Mouse (Mus musculus) c-Kit-positive CD71-positive TER-119-positive erythroid progenitor cells, embryonic 14.5 days (primary cell): ENCODE results near the gene Adap1.
A peak's percentile ranks its signal among the peaks of the same experiment; 100 is the strongest.

Experiments
- DNase-seq: peaks from one replicate; pipeline ENCODE4 v3.0.0-alpha.2; 2013; ENCODE audit warnings: low spot score

Adap1 gene

DNA sequence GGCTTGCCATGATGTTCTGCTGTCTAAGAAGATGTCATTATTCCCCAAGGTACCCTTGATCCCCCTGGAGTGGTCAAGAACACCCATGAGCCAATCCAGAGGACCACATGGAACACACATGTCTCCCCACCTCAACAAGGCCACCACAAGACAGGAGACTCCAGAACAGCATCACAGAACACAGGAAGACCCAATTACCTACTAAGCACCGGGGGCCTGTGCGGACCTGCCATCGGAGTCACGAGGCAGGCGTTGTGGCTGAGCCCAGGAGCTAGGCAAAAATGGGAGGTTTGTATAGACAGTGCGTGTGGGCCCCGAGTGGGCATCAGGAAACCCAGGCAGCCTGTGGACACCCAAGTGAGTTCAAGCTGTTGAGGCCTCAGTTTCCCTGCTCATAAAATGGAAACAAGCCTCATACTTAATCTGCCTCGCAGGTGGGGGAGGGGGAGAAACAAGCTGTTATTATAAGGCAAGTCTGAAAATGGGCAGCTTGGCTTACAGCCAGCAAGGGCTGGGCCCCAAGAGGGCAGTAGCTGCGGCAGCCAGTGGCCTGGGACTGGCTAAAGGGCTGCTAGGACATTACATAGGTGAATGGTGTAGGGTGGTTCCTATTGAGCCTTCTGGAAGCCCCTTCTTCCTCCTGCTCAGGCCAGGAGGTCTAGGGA is 2.0 kb downstream of the Adap1 start:
- no peak for DNase-seq

DNA sequence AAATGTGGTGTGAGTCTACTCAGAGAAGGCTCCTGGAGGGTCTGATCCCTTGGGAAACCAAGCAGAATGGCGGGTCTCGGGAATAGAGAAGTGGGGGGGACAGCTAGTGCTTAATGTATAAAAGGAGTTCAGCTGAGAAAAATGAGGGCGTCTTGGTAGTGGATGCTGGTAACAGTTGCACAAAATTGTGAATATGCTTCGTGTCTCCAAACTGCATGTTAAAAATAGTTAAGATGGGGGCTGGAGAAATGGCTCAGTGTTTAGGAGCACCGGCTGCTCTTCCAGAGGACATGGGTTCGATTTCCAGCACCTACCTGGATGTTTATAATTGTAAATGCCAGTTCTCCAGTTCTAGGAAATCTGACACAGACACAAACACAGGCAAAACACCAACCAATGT is 4.1 kb downstream of the Adap1 start:
- DNase-seq = no peak

DNA sequence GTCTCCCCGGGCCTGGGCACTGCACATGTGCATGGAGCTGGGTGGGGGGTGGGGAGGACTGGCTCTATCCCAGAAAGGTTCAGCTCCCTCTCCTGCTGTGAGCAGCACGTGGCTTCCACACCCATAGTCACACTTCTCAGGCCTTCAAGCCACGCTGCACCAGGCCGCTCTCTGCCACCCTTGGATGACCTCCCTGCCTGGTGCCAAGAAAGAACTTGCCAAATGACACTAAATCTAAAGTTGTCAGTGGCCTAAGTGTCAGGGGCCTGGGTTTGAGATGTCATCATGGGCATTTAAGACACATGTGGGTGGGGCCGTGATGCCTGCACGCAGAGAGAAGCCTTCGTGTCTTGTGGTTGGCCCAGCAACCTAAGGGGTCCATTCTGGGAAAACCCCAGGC is 5.0 kb downstream of the Adap1 start:
- DNase-seq = no peak

- no peak for DNase-seq
Observed at GRCm38 (mm10) chr5:139317751-139318504, 7.5 kb downstream of the Adap1 start.

GRCm38 (mm10) chr5:139316982-139317675 is 8.3 kb downstream of the Adap1 start:
- no peak for DNase-seq

DNA sequence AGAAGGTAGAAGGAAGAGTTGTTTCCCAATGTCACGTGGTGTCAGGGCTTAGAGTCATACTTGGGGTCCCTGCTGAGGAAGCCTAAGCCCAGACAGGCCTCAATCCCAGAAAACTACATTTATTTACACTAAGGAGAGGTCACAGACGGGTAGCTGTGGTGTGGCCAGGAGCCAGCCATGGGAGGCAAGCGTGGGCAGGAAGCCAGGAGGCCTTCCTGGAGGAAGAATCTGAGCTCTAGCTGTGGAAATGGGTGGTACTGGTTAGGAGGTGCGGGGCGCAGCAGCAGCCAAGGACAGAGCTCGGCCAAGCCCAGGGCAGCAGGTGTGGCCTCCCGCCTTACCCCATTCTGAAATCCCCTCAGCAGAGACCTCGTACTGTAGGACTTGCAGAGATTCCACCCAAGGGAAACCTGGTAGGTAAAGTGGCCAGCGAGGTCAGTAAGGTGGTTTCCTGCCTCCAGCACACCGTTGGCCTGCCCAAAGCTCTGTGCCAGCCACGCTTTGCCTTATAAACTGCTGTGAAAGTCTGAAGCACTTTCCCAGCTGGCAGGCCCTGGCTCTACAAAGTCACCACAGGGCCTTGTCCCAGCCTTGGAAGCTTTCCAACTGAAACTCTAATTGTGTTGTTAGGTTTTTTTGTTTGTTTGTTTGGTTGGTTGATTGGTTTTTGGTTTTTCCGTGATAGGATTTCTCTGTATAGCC is 10.3 kb downstream of the Adap1 start:
- no peak for DNase-seq

DNA sequence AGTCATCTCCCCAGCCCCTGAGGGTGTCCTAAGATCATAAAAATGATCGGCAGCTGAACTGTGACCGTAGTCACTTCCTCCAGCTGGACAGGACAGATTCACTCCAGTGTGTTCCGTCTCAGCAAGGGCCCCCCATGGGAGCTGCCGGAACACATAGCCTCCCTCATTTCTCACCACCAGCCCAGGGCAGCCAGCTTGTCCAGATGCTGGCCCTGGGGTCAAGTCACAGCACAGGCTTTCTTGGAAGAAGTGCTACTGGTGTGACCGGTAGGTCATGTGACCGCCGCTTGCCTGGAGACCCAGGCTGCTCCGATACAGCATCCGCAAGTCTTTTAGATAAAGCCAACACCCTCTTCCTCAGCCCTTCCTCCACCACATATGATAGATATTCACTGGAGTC is 11.9 kb downstream of the Adap1 start:
- no peak for DNase-seq

- DNase-seq = no peak
Observed at GRCm38 (mm10) chr5:139311822-139312221, 13.6 kb downstream of the Adap1 start.

DNA sequence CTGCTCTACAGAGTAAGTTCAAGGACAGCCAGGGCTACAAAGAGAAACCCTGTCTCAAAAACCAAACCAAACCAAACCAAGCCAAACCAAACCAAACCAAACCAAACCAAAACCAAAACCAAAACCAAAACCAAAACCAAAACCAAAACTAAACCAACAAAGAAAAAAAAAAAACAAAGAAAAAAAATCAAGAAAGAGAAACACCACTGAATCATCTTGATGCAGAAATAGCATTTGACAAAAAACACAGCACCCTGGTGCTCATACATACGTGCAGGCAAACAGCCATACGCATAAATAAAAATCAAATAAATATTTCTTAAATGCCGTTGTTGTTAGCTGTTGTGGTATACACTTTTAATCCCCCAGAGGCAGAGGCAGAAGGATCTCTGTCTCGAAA is 14.9 kb downstream of the Adap1 start:
- no peak for DNase-seq

GRCm38 (mm10) chr5:139309946-139310345 is 15.5 kb downstream of the Adap1 start:
- DNase-seq = no peak

- no peak for DNase-seq
Observed at GRCm38 (mm10) chr5:139303646-139304061, 21.8 kb downstream of the Adap1 start.

DNA sequence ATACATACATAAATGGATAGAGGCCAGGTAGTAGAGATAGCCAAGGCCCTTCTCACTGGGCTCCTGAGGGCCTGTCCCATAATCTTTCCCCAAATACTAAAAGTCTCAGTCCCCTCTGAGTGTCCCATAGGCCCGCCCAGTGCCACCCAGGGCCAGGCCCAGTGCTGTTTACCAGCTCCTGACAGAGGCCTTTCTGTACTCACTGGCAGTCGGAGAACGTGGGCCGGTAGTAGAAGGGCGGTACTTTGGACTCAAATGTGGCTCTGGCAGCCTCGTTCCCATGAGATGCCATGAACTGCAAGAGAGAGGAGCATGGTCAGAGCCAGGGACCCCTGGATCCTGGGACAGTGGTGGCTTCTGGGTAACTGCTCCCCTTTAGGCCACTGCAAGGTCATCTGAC is 23.3 kb downstream of the Adap1 start:
- no peak for DNase-seq

GRCm38 (mm10) chr5:139297745-139298144 is 27.7 kb downstream of the Adap1 start:
- DNase-seq = no peak

- no peak for DNase-seq
Observed at GRCm38 (mm10) chr5:139297092-139297491, 28.3 kb downstream of the Adap1 start.

GRCm38 (mm10) chr5:139294089-139294488 is 31.3 kb downstream of the Adap1 start:
- no peak for DNase-seq

DNA sequence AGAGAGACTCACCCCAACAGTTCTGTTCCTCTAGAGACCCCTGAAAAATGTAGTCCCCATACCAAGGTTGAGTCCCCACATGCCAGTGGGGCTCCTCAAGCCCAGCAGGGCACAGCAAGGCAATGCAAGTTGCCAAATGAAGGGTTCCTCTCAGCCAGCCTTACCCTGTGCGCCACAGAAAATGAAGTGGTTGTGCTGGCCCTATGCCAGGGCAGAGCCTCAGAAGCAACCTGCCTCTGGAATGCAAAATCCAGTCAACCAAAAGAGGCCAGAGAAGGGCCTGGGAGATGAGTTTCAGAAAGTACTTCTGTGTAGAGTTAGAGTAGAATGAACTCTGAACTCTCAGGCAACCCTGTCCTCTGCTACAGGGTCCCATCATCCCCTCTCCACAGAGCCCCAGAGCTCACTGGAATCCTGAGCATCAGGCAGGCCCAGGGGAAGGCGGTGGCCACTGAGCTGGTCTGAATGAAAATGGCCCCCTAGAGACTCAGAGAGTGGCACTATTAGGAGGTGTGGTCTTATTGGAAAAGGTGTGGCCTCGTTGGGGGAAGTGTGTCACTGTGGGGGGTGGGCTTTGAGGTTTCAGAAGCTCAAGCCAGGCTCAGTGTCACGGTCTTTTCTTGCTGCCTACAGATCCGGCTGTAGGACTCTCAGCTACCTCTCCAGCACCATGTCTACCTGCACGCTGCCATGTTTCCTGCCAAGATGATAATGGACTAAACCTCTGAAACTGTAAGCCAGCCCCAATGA is 33.4 kb downstream of the Adap1 start:
- no peak for DNase-seq

DNA sequence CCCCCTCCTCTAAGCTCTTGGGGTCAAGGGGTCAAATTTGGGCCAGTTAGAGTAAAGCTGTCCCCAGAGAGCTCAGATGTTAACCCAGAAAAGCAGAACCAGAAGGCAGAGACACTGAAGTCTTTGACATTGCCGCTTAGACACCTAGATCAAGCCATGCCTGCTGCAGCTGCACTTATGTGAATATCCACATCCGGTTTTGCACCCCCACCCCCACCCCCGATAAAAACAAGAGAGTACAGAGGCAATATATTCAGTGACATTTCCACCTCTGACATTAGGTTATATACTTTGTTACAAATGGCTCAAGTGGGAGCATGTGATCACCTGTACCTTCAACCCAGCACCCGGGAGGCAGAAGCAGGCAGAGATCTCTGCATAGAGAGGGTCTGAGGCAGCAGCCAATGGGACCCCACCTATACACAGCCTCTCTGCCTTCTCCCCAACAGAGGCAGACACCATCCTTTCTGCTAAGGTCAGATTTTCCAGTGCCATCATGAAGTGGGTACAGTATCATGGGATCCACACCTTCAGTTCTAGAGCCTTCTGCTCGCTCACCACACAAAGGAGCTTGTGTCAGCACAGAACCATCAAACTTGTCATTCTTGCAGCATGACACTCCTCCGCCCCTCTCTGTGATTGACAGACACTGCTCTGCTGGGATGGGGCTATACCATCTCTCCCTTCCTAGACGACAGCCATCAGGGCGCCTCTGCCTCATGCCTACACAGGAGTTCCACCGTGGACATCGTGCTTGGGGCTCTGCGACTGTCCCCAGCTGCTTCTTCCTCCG is 34.8 kb downstream of the Adap1 start:
- DNase-seq = no peak

DNA sequence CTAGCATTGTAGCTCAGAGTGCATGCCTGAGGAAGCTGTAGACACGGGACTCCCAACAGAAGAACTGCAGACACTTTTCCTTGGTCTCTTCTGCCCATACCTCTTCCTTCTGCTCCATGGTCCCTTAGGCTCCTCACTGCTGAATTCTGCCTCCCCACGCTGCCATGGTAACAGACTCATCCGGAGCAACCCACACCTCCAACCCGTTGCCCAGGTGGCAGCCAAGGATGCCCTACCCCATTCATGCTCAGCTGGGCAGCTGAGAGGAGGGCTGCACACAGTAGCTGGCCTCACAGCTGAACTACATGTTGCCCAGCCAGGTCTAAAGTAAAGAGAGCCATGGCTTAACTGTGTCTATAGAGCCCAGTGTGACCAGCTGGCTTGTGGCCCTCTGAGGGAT is 36.8 kb downstream of the Adap1 start:
- DNase-seq = no peak

- no peak for DNase-seq
Observed at GRCm38 (mm10) chr5:139287787-139288186, 37.6 kb downstream of the Adap1 start.

GRCm38 (mm10) chr5:139287099-139287498 is 38.3 kb downstream of the Adap1 start:
- DNase-seq = peak; percentile 40
